Mouse (Mus musculus) regulatory T cell (primary cell): Measurements from ENCODE around the gene Rab21.

Experiments used
- in situ Hi-C: fragments of 300-600 bp; cut with MboI, MseI; formaldehyde crosslinking; loops from one replicate; pipeline ENCODE4 v1.15.1; 2025; ENCODE audit warnings: high pct_unique_total_duplicates

Rab21 gene

DNA sequence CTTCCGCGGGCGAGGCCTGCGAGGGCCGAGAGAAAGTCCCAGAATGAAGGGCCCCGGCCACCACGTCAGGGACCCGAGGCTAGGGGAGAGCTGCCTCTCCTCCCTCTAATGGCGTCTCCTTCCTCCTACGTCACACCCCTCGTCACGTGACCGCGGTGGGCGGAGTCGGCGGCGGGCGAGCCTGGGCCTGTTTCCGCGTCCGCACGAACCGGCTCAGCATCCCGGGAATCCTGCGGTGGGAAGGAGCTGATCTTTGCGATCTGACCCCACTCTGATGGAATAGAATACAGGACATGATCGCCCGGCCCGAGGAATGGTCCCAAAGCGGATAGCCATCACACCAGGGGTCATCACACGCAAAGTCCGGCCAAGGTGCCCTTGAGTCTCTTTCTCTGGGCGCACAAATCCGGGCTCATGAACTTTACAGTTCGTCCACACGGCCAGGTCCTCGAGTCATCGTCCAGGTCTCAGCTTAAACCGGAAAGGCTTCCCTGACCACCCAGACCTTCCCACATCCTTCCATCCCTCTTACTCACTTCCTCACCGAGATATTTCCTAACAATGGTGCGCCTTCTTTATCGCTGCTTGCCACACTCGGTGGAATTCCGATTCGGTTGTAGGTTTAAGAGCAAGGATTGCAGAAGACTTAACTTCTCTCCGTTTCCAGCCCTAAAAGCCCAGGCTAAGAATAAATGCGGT lies at the start of gene Rab21:
Gene Rab21 (minus strand): TSS at position 122 of the 699 bp plus-strand sequence.
- in situ Hi-C loops = loop anchor here (25.0 kb wide), 1 partner anchor 297 kb away; no protein-coding TSS in a partner anchor

DNA sequence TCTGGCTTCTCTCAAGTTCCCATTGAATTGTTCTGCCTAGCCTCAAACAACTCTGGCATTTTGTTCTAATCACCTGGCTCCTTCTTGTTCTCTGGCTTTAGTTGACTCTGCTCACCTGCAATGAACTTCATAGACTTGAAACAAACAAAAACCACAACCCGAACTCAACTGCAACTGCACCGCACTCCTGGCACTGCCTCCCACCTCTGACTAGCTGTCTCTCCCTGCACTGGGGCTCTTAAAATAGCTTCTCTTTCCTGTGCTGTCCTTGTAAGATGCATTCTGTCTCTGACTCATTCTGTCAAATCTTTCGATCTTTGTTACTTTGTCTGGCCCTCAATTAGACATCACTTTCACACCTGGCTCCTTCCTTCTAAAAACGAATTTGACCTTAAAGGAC lies 47.8 kb upstream of the Rab21 start:
- in situ Hi-C loops = loop anchor here (25.0 kb wide), 1 partner anchor 1574 kb away; no protein-coding TSS in a partner anchor

DNA sequence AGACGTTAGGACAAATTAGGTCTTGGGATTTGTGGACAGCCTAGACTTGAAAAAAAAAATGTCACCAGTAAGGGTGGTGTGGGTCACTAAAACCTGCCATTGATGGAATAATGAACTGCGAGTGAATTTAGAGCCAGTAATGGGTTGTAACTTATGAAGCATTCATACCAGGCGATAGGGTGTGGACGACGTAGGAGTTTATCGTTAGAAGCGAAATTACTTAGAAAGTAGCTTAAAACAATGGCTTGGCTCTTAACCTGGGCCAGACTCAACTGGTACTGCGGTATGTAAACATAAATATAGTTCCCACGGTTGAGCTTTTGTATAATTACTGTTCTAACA lies 47.2 kb upstream of the Rab21 start:
- in situ Hi-C loops = loop anchor here (25.0 kb wide), 1 partner anchor 1575 kb away; no protein-coding TSS in a partner anchor

DNA sequence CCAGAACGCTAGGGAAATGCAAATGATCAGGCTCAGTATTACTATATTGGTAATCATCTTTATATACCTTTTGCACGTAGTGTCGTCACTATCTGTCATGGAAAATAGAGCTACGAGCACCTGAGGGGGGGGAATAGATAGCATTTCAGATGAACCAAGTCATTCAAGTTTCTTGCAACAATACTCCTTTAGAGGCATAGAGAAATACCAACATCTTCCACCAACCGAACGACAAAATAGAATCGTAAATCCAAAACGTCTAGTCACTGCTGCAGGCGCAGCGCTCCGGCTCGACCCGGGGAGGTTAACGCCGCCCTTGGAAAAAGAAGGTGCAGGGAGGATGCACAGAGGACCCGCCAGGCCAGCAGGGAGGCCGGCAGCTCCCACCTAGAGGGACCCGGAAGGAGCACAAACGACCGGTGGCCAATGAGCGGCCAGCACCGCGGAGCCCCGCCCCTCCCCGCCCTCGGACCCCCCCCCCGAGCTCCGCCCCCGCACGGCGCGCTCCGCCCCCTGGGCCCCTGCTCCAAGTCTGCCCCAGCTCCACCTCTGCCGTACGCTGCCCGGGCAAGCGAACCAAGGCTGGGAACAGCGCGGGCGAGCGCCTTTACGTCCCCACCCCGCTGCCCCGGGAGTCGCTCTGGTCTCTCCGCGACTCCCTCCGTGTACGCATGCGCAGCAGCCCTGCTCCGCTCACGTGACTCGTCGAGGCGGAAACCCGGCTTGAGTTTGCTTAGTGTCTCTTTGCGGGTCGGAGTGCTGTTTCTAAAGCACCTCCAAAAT lies 46.6 kb upstream of the Rab21 start, which contains the start of gene Tmem19:
Gene Tmem19 (minus strand): TSS at position 662 of the 783 bp plus-strand sequence.
- in situ Hi-C loops = loop anchor here (25.0 kb wide), 1 partner anchor 1575 kb away; no protein-coding TSS in a partner anchor

DNA sequence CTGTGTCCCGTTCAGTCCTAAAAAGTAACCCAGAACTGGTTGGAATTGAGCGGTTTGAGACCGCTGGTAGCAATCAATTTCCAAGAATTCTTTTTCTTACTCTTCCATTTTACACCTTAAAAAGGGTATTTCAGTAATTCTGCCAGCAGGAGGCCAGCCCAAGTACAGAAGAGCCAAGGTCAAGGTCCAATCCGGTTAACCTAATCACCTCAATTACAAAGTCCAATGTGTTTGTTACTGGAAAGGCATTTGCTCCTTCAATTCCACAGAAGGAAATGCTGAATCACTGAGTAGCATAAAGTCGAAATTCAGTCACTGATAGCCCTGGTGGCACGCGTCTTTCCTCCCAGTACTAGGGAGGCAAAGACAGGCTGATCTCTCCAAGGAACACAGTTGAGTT lies 43.7 kb upstream of the Rab21 start:
- in situ Hi-C loops = loop anchor here (25.0 kb wide), 1 partner anchor 1578 kb away; no protein-coding TSS in a partner anchor

DNA sequence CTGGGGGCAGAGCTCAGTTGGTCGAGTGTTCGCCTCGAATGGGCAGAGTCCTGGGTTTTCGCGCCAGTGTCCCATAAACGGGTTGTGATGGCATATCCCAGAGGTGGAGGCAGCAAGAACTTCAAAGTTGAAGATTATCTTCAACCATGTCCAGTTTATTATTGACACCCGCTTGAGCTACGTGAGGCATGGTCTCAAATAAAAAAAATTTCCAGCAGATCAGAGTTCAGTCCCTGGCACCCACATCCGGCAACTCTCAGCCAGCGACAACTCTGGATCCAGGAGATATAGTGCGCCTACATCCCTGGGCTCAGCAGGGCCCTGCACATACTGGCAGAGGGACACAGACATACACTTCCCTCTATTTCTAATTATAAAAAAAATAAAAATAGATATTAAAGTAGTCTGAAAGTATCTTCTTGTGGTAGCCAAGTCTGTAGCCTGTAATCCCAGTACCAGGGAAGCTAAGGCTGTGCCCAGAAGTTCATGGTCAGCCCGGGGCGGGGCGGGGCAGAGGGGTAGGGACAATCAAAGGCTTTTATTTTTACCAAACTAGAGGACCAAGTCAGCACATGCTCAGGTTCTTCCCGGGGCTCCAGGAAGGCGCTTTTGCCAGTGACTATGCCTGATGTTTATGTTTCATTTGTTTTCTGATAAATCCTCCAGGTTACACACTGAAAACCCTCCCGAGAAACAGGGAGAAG lies 43.0 kb upstream of the Rab21 start:
- in situ Hi-C loops = loop anchor here (25.0 kb wide), 1 partner anchor 1579 kb away; no protein-coding TSS in a partner anchor

DNA sequence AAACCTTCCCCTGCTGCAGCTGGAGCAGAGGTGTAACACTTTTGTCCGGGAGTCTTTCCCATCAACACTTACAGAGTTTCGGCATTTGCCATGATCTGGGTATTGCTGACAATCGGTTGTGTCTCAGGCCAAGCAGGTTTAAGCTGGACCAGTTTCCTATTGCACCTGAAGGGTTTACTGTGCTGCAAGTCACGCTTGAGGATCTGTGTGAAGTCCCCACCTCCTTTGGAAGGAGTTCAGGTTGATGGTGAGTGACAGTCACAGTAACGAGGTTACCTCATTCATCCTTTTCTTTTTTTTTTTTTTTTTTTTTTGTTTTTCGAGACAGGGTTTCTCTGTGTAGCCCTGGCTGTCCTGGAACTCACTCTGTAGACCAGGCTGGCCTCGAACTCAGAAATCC lies 40.7 kb upstream of the Rab21 start:
- in situ Hi-C loops = loop anchor here (25.0 kb wide), 1 partner anchor 1581 kb away; no protein-coding TSS in a partner anchor

DNA sequence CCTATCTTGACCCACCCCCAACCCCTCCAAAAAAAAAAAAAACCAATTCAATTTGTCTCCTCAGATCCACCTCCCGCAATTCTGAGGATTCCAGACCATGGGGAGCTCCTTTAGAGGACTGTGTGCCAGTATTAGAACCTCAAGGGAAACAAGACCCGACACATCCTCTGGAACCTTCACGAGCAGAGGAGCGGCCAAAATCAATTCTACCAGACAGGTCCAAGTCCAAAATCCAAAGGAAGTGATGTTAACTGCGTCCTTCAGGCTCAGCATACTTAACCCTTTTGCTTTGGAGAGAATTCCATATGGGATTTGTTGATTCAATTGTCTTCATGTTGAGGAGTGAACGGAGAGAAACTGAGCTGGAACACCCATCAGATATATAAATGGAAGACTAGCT lies 39.6 kb upstream of the Rab21 start:
- in situ Hi-C loops = loop anchor here (25.0 kb wide), 1 partner anchor 1582 kb away; no protein-coding TSS in a partner anchor

DNA sequence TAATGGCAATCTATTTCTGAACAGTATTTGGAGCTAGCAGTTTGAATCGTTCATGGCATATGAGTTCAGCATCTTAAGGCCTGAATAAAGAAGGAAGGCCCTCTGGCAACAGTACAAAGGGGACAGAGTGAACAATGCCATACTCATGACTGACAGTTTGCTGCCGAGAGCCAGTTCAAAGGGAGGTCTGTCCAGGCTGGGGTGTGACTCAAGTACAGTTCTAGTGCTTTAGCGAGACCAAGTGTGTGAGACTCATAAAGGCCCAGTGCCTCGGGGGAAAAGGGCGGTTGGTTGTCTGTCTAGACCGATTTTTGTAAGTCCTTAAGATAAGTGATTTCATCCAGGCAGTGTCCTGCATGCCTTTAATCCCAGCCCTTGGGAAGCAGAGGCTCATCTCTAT lies 39.2 kb upstream of the Rab21 start:
- in situ Hi-C loops = loop anchor here (25.0 kb wide), 1 partner anchor 1583 kb away; no protein-coding TSS in a partner anchor

DNA sequence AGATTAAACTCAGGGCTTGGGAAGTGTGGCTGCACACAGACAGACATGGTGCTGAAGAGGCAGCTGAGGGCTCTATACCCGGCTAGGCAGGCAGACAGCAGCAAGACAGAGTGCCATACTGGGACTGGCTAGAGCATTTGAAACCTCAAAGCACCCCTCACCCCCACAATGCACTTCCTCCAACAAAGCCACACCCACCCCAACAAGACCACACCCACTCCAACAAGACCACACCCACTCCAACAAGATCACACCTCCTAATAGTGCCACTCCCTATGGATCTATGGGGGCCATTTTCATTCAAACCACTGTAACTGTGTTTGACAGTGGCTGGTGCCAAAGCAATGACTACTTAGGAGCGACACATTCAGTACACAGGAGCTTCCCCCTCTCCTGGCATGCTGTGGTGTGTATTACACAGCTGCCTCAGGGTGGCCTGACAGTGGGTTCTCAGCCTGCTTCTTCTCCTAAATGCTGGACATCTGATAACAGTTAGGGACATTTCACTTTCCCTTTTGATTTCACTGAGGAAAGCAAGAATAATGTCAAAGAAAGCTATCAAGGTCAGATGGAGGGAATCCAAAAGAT lies 35.5 kb upstream of the Rab21 start:
- in situ Hi-C loops = loop anchor here (25.0 kb wide), 1 partner anchor 1586 kb away; no protein-coding TSS in a partner anchor

DNA sequence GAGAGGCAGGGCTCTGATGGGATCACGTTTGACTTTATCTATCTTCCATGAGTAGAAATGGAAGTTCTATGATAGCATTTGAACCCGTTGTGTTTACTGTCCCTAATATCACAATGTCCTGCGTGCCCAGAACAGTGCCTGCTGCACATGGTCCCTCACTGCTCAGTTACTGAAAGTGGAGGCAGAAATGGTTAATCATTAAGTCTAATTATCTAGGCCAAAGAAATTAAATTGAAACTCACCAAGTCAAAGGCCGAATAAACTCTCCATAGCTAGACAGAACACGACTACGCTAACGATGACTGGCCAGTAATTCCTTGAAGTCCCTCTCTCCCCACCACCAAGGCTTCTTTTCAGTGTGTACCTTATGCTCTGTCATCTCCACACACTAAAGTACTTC lies 34.1 kb upstream of the Rab21 start:
- in situ Hi-C loops = loop anchor here (25.0 kb wide), 1 partner anchor 1213 kb away; no protein-coding TSS in a partner anchor

DNA sequence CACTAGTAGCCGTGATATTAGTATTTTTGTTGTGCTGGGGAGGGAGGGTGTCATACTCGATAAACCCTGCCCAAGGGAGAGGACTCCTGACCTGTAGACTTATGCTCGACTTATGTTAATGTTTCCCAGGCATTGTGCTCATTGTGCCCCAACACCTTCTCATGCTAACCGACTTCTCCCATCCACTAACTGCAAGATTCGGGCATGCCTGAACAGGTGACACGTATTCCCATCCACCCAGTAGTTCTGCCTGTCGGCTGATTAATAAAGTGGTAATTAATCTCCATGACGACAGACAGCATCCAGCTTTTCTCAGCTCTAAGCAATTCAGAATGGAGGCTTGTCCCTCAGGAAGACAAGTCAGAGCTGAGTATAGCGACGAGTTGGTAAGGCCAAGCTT lies 33.6 kb upstream of the Rab21 start:
- in situ Hi-C loops = loop anchor here (25.0 kb wide), 1 partner anchor 1213 kb away; no protein-coding TSS in a partner anchor

DNA sequence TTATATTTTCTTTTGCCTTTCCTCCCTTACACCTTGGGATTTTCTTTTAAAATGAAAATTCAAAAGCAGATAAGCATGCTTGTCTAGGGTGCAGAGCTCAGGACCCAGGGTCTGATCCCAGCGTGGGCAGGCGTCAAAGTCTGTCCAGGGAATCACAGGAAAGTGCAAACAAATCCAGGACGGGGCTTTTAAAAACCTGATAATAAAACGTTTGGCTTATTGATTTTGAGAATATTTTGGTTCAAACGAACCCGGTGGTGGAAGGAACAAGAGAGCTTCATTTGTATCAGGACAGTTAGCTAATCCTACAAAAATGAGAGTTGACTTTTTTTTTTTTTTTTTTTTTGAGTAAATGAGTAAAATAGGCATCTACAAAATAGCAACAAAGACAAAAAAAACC lies 32.7 kb upstream of the Rab21 start:
- in situ Hi-C loops = loop anchor here (25.0 kb wide), 1 partner anchor 1214 kb away; no protein-coding TSS in a partner anchor

DNA sequence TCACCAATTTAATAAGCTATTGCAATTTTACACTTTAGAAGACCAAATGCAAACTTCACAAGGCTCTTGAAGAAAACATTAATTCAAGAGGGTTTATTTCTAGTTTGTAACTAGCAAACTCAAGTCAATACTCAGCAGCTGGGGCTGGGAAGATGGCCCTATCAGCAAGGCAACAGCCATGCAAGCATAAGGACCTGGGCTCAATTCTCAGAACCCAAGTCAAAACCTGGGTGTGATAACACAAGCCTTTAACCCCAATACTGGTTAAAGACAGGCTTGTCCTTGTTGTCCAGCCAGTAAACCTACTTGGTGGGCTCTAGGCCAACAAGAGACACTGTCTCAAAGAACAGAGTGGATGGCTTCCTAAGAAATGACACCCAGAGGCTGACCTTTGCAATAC lies 31.1 kb upstream of the Rab21 start:
- in situ Hi-C loops = loop anchor here (25.0 kb wide), 1 partner anchor 1216 kb away; no protein-coding TSS in a partner anchor

DNA sequence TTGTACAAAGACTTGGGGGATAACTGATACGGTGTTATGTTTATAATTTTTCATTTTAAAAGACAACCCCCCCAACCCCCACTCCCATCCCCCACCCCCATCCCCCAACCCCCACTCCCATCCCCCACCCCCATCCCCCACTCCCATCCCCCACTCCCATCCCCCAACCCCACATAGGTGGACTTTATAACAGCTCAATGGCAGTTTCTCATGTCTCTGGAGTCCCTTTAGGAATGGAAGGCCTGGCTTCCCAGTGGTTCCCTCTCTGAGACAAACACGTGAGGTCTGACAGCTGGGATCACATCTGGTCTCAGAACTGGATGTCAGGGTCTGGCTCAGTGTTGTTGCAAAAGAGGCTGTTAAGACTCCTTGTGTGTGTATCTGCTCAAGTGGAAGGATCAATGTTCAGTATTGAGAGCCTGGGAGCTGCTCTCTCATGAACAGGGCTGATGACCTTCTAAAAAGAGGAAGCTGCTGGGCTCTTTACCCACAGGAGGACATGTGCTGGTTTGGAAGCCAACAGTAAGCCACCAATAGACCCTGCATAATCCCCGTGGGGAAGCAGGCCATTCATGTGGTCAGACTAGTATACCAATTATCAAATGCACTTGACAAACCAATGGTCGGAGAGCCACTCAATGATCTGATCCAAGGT lies 27.5 kb upstream of the Rab21 start:
- in situ Hi-C loops = loop anchor here (25.0 kb wide), 1 partner anchor 1219 kb away; no protein-coding TSS in a partner anchor

DNA sequence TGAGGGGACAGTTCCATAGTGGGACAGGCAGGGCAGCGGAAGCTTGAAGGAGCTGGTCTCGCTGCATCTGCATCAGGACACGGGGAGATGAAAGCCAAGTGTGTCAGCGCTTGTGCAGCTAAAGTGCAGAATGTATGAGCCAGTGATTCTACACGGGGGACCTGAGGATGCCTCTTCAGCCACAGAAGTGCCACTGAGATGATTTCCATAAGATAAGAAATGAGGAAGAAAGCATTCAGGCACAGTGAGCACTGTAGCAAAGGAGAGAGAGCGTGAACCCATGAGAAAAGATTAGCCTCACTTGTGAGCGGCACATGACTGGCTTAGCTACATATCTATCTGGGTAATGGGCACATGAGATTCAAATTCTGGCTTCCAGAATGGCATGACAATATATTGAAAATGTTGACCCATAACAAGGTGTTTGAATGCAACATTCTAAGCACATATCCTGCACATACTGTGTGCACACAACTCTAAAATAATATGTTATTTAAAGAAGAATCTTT lies 24.5 kb upstream of the Rab21 start:
- in situ Hi-C loops = loop anchor here (25.0 kb wide), 1 partner anchor 1222 kb away; no protein-coding TSS in a partner anchor

DNA sequence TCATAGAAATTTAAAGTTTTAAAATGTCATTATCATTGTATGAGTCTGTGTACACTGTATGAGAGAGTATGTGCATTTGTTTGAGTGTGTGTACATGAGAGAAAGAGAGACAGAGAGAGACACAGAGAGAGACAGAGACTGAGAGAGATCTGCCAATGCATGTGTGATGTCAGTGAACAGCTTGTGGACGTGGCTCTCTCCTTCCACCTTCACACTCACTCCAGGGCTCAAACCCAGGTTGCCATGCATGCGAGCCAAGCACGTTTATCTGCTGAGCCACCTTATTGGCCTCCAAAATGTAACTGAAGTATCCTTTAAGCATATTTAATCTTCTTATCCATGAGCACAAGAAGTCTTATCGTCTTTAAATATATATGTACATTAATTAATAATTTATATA lies 21.5 kb upstream of the Rab21 start:
- in situ Hi-C loops = loop anchor here (25.0 kb wide), 1 partner anchor 1225 kb away; no protein-coding TSS in a partner anchor

DNA sequence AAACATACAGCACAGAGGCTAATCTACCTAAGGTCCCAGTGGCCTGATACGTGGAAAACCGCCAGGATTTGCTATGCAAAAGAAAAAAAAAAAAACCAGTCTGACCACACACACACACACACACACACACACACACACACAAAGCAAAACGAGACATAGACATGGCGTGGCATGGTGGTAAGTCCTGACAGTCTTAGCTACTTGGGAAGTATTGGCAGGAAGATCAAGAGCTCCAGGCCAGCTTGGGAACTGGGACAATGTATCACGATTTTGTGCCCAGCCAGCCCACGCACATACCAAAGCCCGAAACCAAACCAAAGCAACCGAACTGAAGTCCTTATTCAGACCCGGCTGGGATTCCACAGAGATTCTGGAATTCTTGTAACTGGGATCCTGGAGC lies 18.1 kb upstream of the Rab21 start:
- in situ Hi-C loops = loop anchor here (5.0 to 25.0 kb wide), 2 partner anchors 54 to 1229 kb away; no protein-coding TSS in a partner anchor

DNA sequence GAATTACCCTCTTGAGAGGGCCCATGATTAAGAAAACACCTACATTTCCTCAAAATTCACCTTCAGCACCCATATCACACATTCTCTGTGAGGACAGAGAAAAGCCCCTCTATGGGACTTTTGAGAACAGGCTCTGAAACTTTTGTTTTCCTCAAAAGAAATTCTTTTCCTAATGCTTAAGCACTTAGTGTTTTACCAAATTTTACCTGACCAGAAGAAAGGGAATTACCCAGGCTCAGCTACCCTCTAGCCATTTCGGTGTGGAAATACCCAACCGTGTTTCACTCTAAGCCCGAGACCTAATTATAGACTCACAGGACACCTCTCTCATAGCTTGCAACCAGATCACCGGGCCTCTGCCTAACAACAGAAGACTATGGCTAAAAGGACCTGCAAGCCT lies 17.6 kb upstream of the Rab21 start:
- in situ Hi-C loops = loop anchor here (5.0 to 25.0 kb wide), 2 partner anchors 54 to 1229 kb away; no protein-coding TSS in a partner anchor
